15 mouse cellular contexts compared by ENCODE assay signal in the genomic region with DNA sequence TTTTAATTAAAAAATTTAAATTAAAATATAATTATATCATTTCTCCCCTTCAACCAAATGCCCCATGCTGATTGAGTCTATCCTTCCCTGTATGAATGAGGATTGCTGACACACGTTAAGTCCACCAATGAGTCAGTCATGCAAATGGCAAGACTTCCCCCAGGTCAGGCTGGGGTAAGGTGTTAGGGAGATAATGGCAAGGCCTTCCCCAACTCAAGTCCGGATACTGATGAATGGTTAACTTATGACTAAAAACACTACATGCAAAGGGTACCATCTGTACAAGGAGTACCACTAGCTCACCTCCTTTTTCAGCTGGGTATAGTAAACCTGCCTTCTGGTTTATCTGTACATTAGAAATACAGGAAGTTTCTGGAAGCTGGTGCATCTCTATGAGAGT.
"Had no signal": no experiment of that assay in that cellular context is flagged by ENCODE, and none has a peak within 500 bp of the region (broad histone marks: within the 10 kb centered on the region; RNA-seq: fewer than 3 reads in every experiment).

No protein-coding gene starts in this region.

- DNase-seq: lung, adult 18-20 months; lung, embryonic 14.5 days; lung, postnatal 10 days; lung, postnatal 36 days; midbrain, embryonic 14.5 days; right cerebral cortex, postnatal 14 days; thymus, adult 2 months; thymus, postnatal 25 days; thymus, postnatal 4 days had no signal

- H3K4me2 ChIP-seq: lung, embryonic 14.5 days; midbrain, embryonic 12.5 days; neural tube, embryonic 12.5 days; stomach, embryonic 15.5 days had no signal

- H3K27ac ChIP-seq: macrophage; midbrain, embryonic 12.5 days; neural tube, embryonic 12.5 days; stomach, embryonic 15.5 days; stomach, postnatal 0 days had no signal

- H3K9ac ChIP-seq: lung, embryonic 14.5 days; midbrain, embryonic 12.5 days; neural tube, embryonic 12.5 days; stomach, embryonic 15.5 days had no signal

- H3K27me3 ChIP-seq: megakaryocyte, embryonic 14.5 days; midbrain, embryonic 12.5 days; neural tube, embryonic 12.5 days; stomach, embryonic 15.5 days had no signal

- H3K4me3 ChIP-seq: megakaryocyte, embryonic 14.5 days; midbrain, embryonic 12.5 days; neural tube, embryonic 12.5 days; stomach, embryonic 15.5 days had no signal

- H3K4me1 ChIP-seq: megakaryocyte, embryonic 14.5 days; midbrain, embryonic 12.5 days; neural tube, embryonic 12.5 days; stomach, embryonic 15.5 days had no signal

- H3K36me3 ChIP-seq: midbrain, embryonic 12.5 days; neural tube, embryonic 12.5 days; stomach, embryonic 15.5 days had no signal

- H3K9me3 ChIP-seq: megakaryocyte, embryonic 14.5 days; midbrain, embryonic 12.5 days; neural tube, embryonic 12.5 days; stomach, embryonic 15.5 days had no signal
